Mouse (Mus musculus): ENCODE measurements at regions not wholly inside any gene's neighbourhood (a gene's known extent, or its start where the extent isn't known, plus 50 kb on each side); places are given as distances from the start of the nearest gene placed in this dataset.

- no peak for DNase-seq (ENCODE audit: low spot score)
- ATAC-seq (ENCODE audit: extremely low read depth, insufficient number of reproducible peaks, low FRiP score, poor library complexity, severe bottlenecking) = no peak
These were observed 182.5 kb upstream of the Marcks start for GRCm38 (mm10) chr10:37321171-37321570.

GRCm38 (mm10) chr10:37319746-37320430, 181.2 kb upstream of the Marcks start:
- DNase-seq (ENCODE audit: low spot score) (no peak), ATAC-seq (ENCODE audit: extremely low read depth, insufficient number of reproducible peaks, low FRiP score, poor library complexity, severe bottlenecking) (no peak)
- H3K9me3 ChIP-seq (replicated peaks) = no peaks in the 10 kb centered on the region
- no peak overlapping the region for H3K4me3 ChIP-seq (ENCODE audit: low read depth, low read length)
- H3K27me3 ChIP-seq (ENCODE audit: insufficient read depth, low read length) = no peaks in the 10 kb centered on the region
- no peaks in the 10 kb centered on the region for H3K4me1 ChIP-seq (ENCODE audit: insufficient read depth, low read depth, low read length)
- no peaks in the 10 kb centered on the region for H3K36me3 ChIP-seq (replicated peaks)
- TF ChIP-seq TAL1 (conservative IDR thresholded peaks at IDR 0.05; ENCODE audit: low read depth, low read length) (no peak), CTCF (IDR thresholded peaks at IDR 0.05; ENCODE audit: low read depth, low read length) (no peak), GATA2 (IDR thresholded peaks at IDR 0.05; ENCODE audit: borderline replicate concordance, low read depth, low read length) (no peak), POLR2AphosphoS5 (IDR thresholded peaks at IDR 0.05; ENCODE audit: insufficient replicate concordance, low read depth, low read length) (no peak), GATA1 (IDR thresholded peaks at IDR 0.05; ENCODE audit: borderline replicate concordance, low read length) (no peak)

More at GRCm38 (mm10) chr10:37321171-37321570, 182.5 kb upstream of the Marcks start:
- Histone ChIP-seq H3K27me3 (ENCODE audit: insufficient read depth, low read length) (no peaks in the 10 kb centered on the region), H3K4me1 (ENCODE audit: insufficient read depth, low read depth, low read length) (no peaks in the 10 kb centered on the region), H3K9me3 (replicated peaks) (no peaks in the 10 kb centered on the region), H3K4me3 (ENCODE audit: low read depth, low read length) (no peak overlapping the region), H3K36me3 (replicated peaks) (no peaks in the 10 kb centered on the region)
- TF ChIP-seq TAL1 (conservative IDR thresholded peaks at IDR 0.05; ENCODE audit: low read depth, low read length) (no peak), CTCF (IDR thresholded peaks at IDR 0.05; ENCODE audit: low read depth, low read length) (no peak), POLR2AphosphoS5 (IDR thresholded peaks at IDR 0.05; ENCODE audit: insufficient replicate concordance, low read depth, low read length) (no peak)

GRCm38 (mm10) chr10:37316701-37317100, 178.0 kb upstream of the Marcks start:
- no peaks in the 10 kb centered on the region for H3K4me1 ChIP-seq (ENCODE audit: insufficient read depth, low read depth, low read length)
- TF ChIP-seq POLR2AphosphoS5 (IDR thresholded peaks at IDR 0.05; ENCODE audit: insufficient replicate concordance, low read depth, low read length) = no peak
- TF ChIP-seq CTCF (IDR thresholded peaks at IDR 0.05; ENCODE audit: low read depth, low read length) = no peak
- TF ChIP-seq TAL1 (conservative IDR thresholded peaks at IDR 0.05; ENCODE audit: low read depth, low read length) = no peak
- TF ChIP-seq GATA2 (IDR thresholded peaks at IDR 0.05; ENCODE audit: borderline replicate concordance, low read depth, low read length) = no peak
- no peak for TF ChIP-seq GATA1 (IDR thresholded peaks at IDR 0.05; ENCODE audit: borderline replicate concordance, low read length)
- no peak for DNase-seq (ENCODE audit: low spot score)
- no peak for ATAC-seq (ENCODE audit: extremely low read depth, insufficient number of reproducible peaks, low FRiP score, poor library complexity, severe bottlenecking)
- no peaks in the 10 kb centered on the region for H3K36me3 ChIP-seq (replicated peaks)
- H3K4me3 ChIP-seq (ENCODE audit: low read depth, low read length) = no peak overlapping the region
- no peaks in the 10 kb centered on the region for H3K9me3 ChIP-seq (replicated peaks)
- no peaks in the 10 kb centered on the region for H3K27me3 ChIP-seq (ENCODE audit: insufficient read depth, low read length)

GRCm38 (mm10) chr10:37315804-37316203, 177.1 kb upstream of the Marcks start:
- ATAC-seq (ENCODE audit: extremely low read depth, insufficient number of reproducible peaks, low FRiP score, poor library complexity, severe bottlenecking) (no peak), DNase-seq (ENCODE audit: low spot score) (no peak)
- Histone ChIP-seq H3K4me1 (ENCODE audit: insufficient read depth, low read depth, low read length) (no peaks in the 10 kb centered on the region), H3K27me3 (ENCODE audit: insufficient read depth, low read length) (no peaks in the 10 kb centered on the region), H3K4me3 (ENCODE audit: low read depth, low read length) (no peak overlapping the region), H3K36me3 (replicated peaks) (no peaks in the 10 kb centered on the region), H3K9me3 (replicated peaks) (no peaks in the 10 kb centered on the region)
- no peak for TF ChIP-seq CTCF (IDR thresholded peaks at IDR 0.05; ENCODE audit: low read depth, low read length)
- no peak for TF ChIP-seq GATA1 (IDR thresholded peaks at IDR 0.05; ENCODE audit: borderline replicate concordance, low read length)
- TF ChIP-seq POLR2AphosphoS5 (IDR thresholded peaks at IDR 0.05; ENCODE audit: insufficient replicate concordance, low read depth, low read length) = no peak
- no peak for TF ChIP-seq TAL1 (conservative IDR thresholded peaks at IDR 0.05; ENCODE audit: low read depth, low read length)
- no peak for TF ChIP-seq GATA2 (IDR thresholded peaks at IDR 0.05; ENCODE audit: borderline replicate concordance, low read depth, low read length)

GRCm38 (mm10) chr10:37314746-37315430, 176.2 kb upstream of the Marcks start:
- H3K9me3 ChIP-seq (replicated peaks) = no peaks in the 10 kb centered on the region
- ATAC-seq (ENCODE audit: extremely low read depth, insufficient number of reproducible peaks, low FRiP score, poor library complexity, severe bottlenecking) = no peak
- TF ChIP-seq POLR2AphosphoS5 (IDR thresholded peaks at IDR 0.05; ENCODE audit: insufficient replicate concordance, low read depth, low read length) (no peak), GATA1 (IDR thresholded peaks at IDR 0.05; ENCODE audit: borderline replicate concordance, low read length) (no peak), CTCF (IDR thresholded peaks at IDR 0.05; ENCODE audit: low read depth, low read length) (no peak), GATA2 (IDR thresholded peaks at IDR 0.05; ENCODE audit: borderline replicate concordance, low read depth, low read length) (no peak), TAL1 (conservative IDR thresholded peaks at IDR 0.05; ENCODE audit: low read depth, low read length) (no peak)
- no peak for DNase-seq (ENCODE audit: low spot score)
- H3K27me3 ChIP-seq (ENCODE audit: insufficient read depth, low read length) = no peaks in the 10 kb centered on the region
- no peaks in the 10 kb centered on the region for H3K36me3 ChIP-seq (replicated peaks)
- H3K4me1 ChIP-seq (ENCODE audit: insufficient read depth, low read depth, low read length) = no peaks in the 10 kb centered on the region
- H3K4me3 ChIP-seq (ENCODE audit: low read depth, low read length) = no peak overlapping the region

- no peaks in the 10 kb centered on the region for H3K9me3 ChIP-seq (replicated peaks)
- TF ChIP-seq TAL1 (conservative IDR thresholded peaks at IDR 0.05; ENCODE audit: low read depth, low read length) (no peak), POLR2AphosphoS5 (IDR thresholded peaks at IDR 0.05; ENCODE audit: insufficient replicate concordance, low read depth, low read length) (no peak), GATA1 (IDR thresholded peaks at IDR 0.05; ENCODE audit: borderline replicate concordance, low read length) (no peak), CTCF (IDR thresholded peaks at IDR 0.05; ENCODE audit: low read depth, low read length) (no peak), GATA2 (IDR thresholded peaks at IDR 0.05; ENCODE audit: borderline replicate concordance, low read depth, low read length) (no peak)
These were observed 174.7 kb upstream of the Marcks start for GRCm38 (mm10) chr10:37313461-37313860.

More at GRCm38 (mm10) chr10:37313461-37313860, 174.7 kb upstream of the Marcks start:
- H3K36me3 ChIP-seq (replicated peaks) = no peaks in the 10 kb centered on the region
- H3K4me1 ChIP-seq (ENCODE audit: insufficient read depth, low read depth, low read length) = no peaks in the 10 kb centered on the region
- DNase-seq (ENCODE audit: low spot score) = no peak
- H3K27me3 ChIP-seq (ENCODE audit: insufficient read depth, low read length) = no peaks in the 10 kb centered on the region
- no peak for ATAC-seq (ENCODE audit: extremely low read depth, insufficient number of reproducible peaks, low FRiP score, poor library complexity, severe bottlenecking)
- no peak overlapping the region for H3K4me3 ChIP-seq (ENCODE audit: low read depth, low read length)

Measured in G1E (cell line).